Mouse (Mus musculus) liver, adult 2 months (tissue): ENCODE data around the gene Prpf3.

Experiments
- CTCF ChIP-seq: fragments of 200-500 bp; IDR thresholded peaks from 2 replicates; pipeline ENCODE4 v1.5.1; 2011; ENCODE audit warnings: low read depth, low read length, control low read depth
- POLR2A ChIP-seq: fragments of 200-500 bp; IDR thresholded peaks from 2 replicates; pipeline ENCODE4 v1.6.1; 2011; ENCODE audit warnings: low read length, control low read depth; ENCODE audit not compliant: insufficient read depth; ENCODE audit errors: extremely low read depth

GRCm38 (mm10) chr3:95865050-95865449 lies 9.4 kb upstream of the Prpf3 start:
- TF ChIP-seq POLR2A (no peak), CTCF (no peak)
